Mouse (Mus musculus) bone marrow, adult 2 months (tissue): ENCODE results near the gene Tmem51.

Experiments used
- CTCF ChIP-seq: fragments of 200-500 bp; IDR thresholded peaks from 2 replicates; pipeline ENCODE4 v1.5.1; 2011; ENCODE audit warnings: low read length, control low read depth; ENCODE audit not compliant: control insufficient read depth, insufficient read depth
- POLR2A ChIP-seq: fragments of 200-500 bp; IDR thresholded peaks from 2 replicates; pipeline ENCODE4 v1.6.1; 2011; ENCODE audit warnings: low read depth, mild to moderate bottlenecking, control low read depth, low read length, borderline replicate concordance; ENCODE audit not compliant: control insufficient read depth

DNA sequence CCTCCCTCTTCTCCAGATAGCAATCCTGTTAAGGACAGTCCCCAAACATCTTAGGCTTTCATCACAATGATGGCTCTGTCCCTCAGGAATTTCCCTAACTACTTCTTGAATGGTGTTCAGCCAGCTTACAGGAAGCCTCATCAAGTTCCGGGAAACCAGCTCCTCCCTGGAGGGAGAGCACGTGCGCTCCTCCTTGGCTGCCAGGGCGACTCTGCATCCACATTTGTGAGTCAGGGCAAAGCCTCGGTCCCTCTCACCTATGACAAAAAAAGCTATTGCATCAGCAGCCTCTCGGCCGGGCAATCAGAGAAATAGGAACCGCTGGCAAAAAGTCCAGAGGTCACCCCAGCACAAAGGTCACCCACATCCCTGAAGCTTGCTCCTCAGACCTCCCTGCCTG lies 13.3 kb downstream of the Tmem51 start:
- TF ChIP-seq CTCF = no peak
- no peak for TF ChIP-seq POLR2A
